Mouse (Mus musculus) stomach, postnatal 0 days (tissue): ENCODE data around the gene Fbxl12.

Source experiments
- CTCF ChIP-seq: IDR thresholded peaks from 2 replicates; pipeline ENCODE4 v1.5.1; 2016; ENCODE audit warnings: antibody characterized with exemption, low read depth, mild to moderate bottlenecking, moderate library complexity
- EP300 ChIP-seq: optimal IDR thresholded peaks from 2 replicates; pipeline ENCODE3; 2016; ENCODE audit warnings: antibody characterized with exemption

GRCm38 (mm10) chr9:20642101-20642895 is 2.3 kb downstream of the Fbxl12 start, which contains the start of gene Ubl5:
- TF ChIP-seq CTCF (no peak), EP300 (no peak)
